Mouse (Mus musculus) megakaryocyte, embryonic 14.5 days (primary cell): Measurements from ENCODE around the gene Samd4b.

Experiments
- FLI1 ChIP-seq: IDR thresholded peaks from 2 replicates; pipeline ENCODE4 v1.6.1; 2012; ENCODE audit warnings: low read length, inconsistent platforms, mixed read lengths
- GATA1 ChIP-seq: IDR thresholded peaks from 3 replicates; pipeline ENCODE4 v1.6.1; 2012; ENCODE audit warnings: mixed read lengths, low read length, inconsistent platforms, borderline replicate concordance

- TF ChIP-seq GATA1: no peak
- TF ChIP-seq FLI1: no peak
Observed at GRCm38 (mm10) chr7:28354113-28354581, 243.8 kb downstream of the Samd4b start.
